Mouse (Mus musculus): Measurements from ENCODE around the gene Ddx25. TPM values are rescaled to one million over a fixed set of nuclear protein-coding genes. Genes with fewer than 3 reads are reported as not detected.

The Ddx25 gene
- total RNA-seq, 1 experiment: 1.8 TPM

- Histone ChIP-seq H3K27ac (ENCODE audit: insufficient read depth, low read depth, low read length, poor library complexity, severe bottlenecking) (no peak overlapping the region), H3K4me1 (ENCODE audit: control insufficient read depth in 2 of 2, insufficient read depth in 2 of 2, low read length in 2 of 2, poor library complexity in 1 of 2) (no peaks in the 10 kb centered on the region), H3K4me3 (ENCODE audit: insufficient read depth in 1 of 2, low read depth in 1 of 2, low read length in 2 of 2, poor library complexity in 1 of 2, severe bottlenecking in 1 of 2) (no peak overlapping the region), H3K36me3 (ENCODE audit: control insufficient read depth, insufficient read depth, low read length, poor library complexity, severe bottlenecking) (no peaks in the 10 kb centered on the region), H3K9ac (ENCODE audit: insufficient read depth, low read depth, low read length, poor library complexity, severe bottlenecking) (no peak overlapping the region), H3K9me3 (ENCODE audit: control insufficient read depth, insufficient read depth, low read depth, low read length) (no peaks in the 10 kb centered on the region)
- in situ Hi-C loops (cut with MboI; ENCODE audit: low sequenced_read_pairs in 2 of 2, unreplicated experiment in 2 of 2): loop anchor here (5.0 to 10.0 kb wide), 2 partner anchors 254 to 257 kb away; no protein-coding TSS in a partner anchor
- DNase-seq (ENCODE audit: low read depth, low spot score): no peak
- TF ChIP-seq MAFK (IDR thresholded peaks at IDR 0.05; ENCODE audit: insufficient read depth, low read depth, low read length) (no peak), CHD2 (IDR thresholded peaks at IDR 0.05; ENCODE audit: low read depth, low read length) (no peak), ZC3H11A (IDR thresholded peaks at IDR 0.05; ENCODE audit: borderline replicate concordance, low read depth, low read length) (no peak), HCFC1 (IDR thresholded peaks at IDR 0.05; ENCODE audit: borderline replicate concordance, insufficient read depth, low read length) (no peak), ZNF384 (IDR thresholded peaks at IDR 0.05; ENCODE audit: low read depth, low read length) (no peak)
Measured at GRCm38 (mm10) chr9:35539001-35539750, 19.2 kb downstream of the Ddx25 start.

GRCm38 (mm10) chr9:35535876-35536275, 22.5 kb downstream of the Ddx25 start:
- DNase-seq (ENCODE audit: low read depth, low spot score): no peak
- no peak overlapping the region for H3K9ac ChIP-seq (ENCODE audit: insufficient read depth, low read depth, low read length, poor library complexity, severe bottlenecking)
- in situ Hi-C loops (cut with MboI; ENCODE audit: low sequenced_read_pairs in 2 of 2, unreplicated experiment in 2 of 2): loop anchor here (5.0 to 10.0 kb wide), 2 partner anchors 251 to 254 kb away; no protein-coding TSS in a partner anchor
- H3K4me3 ChIP-seq (ENCODE audit: insufficient read depth in 1 of 2, low read depth in 1 of 2, low read length in 2 of 2, poor library complexity in 1 of 2, severe bottlenecking in 1 of 2): no peak overlapping the region
- TF ChIP-seq HCFC1 (IDR thresholded peaks at IDR 0.05; ENCODE audit: borderline replicate concordance, insufficient read depth, low read length) (no peak), MAFK (IDR thresholded peaks at IDR 0.05; ENCODE audit: insufficient read depth, low read depth, low read length) (no peak), CHD2 (IDR thresholded peaks at IDR 0.05; ENCODE audit: low read depth, low read length) (no peak), ZC3H11A (IDR thresholded peaks at IDR 0.05; ENCODE audit: borderline replicate concordance, low read depth, low read length) (no peak), ZNF384 (IDR thresholded peaks at IDR 0.05; ENCODE audit: low read depth, low read length) (no peak)
- no peaks in the 10 kb centered on the region for H3K4me1 ChIP-seq (ENCODE audit: control insufficient read depth in 2 of 2, insufficient read depth in 2 of 2, low read length in 2 of 2, poor library complexity in 1 of 2)
- no peak overlapping the region for H3K27ac ChIP-seq (ENCODE audit: insufficient read depth, low read depth, low read length, poor library complexity, severe bottlenecking)
- H3K9me3 ChIP-seq (ENCODE audit: control insufficient read depth, insufficient read depth, low read depth, low read length): no peaks in the 10 kb centered on the region
- no peaks in the 10 kb centered on the region for H3K36me3 ChIP-seq (ENCODE audit: control insufficient read depth, insufficient read depth, low read length, poor library complexity, severe bottlenecking)

- H3K9me3 ChIP-seq (ENCODE audit: control insufficient read depth, insufficient read depth, low read depth, low read length): no peaks in the 10 kb centered on the region
- no peak overlapping the region for H3K9ac ChIP-seq (ENCODE audit: insufficient read depth, low read depth, low read length, poor library complexity, severe bottlenecking)
- peak; percentile 60 for DNase-seq (ENCODE audit: low read depth, low spot score)
- no peak overlapping the region for H3K27ac ChIP-seq (ENCODE audit: insufficient read depth, low read depth, low read length, poor library complexity, severe bottlenecking)
- no peaks in the 10 kb centered on the region for H3K36me3 ChIP-seq (ENCODE audit: control insufficient read depth, insufficient read depth, low read length, poor library complexity, severe bottlenecking)
- no peaks in the 10 kb centered on the region for H3K4me1 ChIP-seq (ENCODE audit: control insufficient read depth in 2 of 2, insufficient read depth in 2 of 2, low read length in 2 of 2, poor library complexity in 1 of 2)
- H3K4me3 ChIP-seq (ENCODE audit: insufficient read depth in 1 of 2, low read depth in 1 of 2, low read length in 2 of 2, poor library complexity in 1 of 2, severe bottlenecking in 1 of 2): no peak overlapping the region
- TF ChIP-seq ZC3H11A (IDR thresholded peaks at IDR 0.05; ENCODE audit: borderline replicate concordance, low read depth, low read length) (peak; percentile 75; the same call in 1 of the 2 replicates), MAFK (IDR thresholded peaks at IDR 0.05; ENCODE audit: insufficient read depth, low read depth, low read length) (no peak)
- in situ Hi-C loops (cut with MboI; ENCODE audit: low sequenced_read_pairs in 2 of 2, unreplicated experiment in 2 of 2): loop anchor here (5.0 to 10.0 kb wide), 2 partner anchors 250 to 253 kb away; no protein-coding TSS in a partner anchor
Measured at GRCm38 (mm10) chr9:35535110-35535509, 23.2 kb downstream of the Ddx25 start.

DNA sequence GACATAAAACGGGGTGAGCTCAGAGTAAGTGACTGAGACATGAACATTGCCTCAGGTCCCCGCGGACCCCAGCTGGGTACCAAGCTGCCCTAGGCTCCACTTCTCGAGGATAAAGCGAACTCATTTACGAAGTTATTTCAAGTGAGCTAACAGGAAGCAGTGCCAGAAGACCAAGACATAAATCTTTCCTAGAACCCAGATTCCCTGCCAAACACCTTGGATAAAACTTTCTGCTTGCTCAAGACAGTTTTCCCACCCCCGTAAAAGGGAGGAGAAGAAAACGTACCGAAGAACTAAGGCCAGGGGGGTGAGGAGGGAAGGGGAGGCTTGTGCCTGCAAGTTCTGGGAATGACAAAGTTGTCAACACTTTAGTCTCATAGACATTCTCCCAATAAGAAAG, 25.1 kb downstream of the Ddx25 start:
- Histone ChIP-seq H3K9ac (ENCODE audit: insufficient read depth, low read depth, low read length, poor library complexity, severe bottlenecking) (no peak overlapping the region), H3K27ac (ENCODE audit: insufficient read depth, low read depth, low read length, poor library complexity, severe bottlenecking) (no peak overlapping the region), H3K4me3 (ENCODE audit: insufficient read depth in 1 of 2, low read depth in 1 of 2, low read length in 2 of 2, poor library complexity in 1 of 2, severe bottlenecking in 1 of 2) (no peak overlapping the region), H3K9me3 (ENCODE audit: control insufficient read depth, insufficient read depth, low read depth, low read length) (no peaks in the 10 kb centered on the region), H3K4me1 (ENCODE audit: control insufficient read depth in 2 of 2, insufficient read depth in 2 of 2, low read length in 2 of 2, poor library complexity in 1 of 2) (no peaks in the 10 kb centered on the region), H3K36me3 (ENCODE audit: control insufficient read depth, insufficient read depth, low read length, poor library complexity, severe bottlenecking) (no peaks in the 10 kb centered on the region)
- TF ChIP-seq ZC3H11A (IDR thresholded peaks at IDR 0.05; ENCODE audit: borderline replicate concordance, low read depth, low read length) (no peak), MAFK (IDR thresholded peaks at IDR 0.05; ENCODE audit: insufficient read depth, low read depth, low read length) (no peak), HCFC1 (IDR thresholded peaks at IDR 0.05; ENCODE audit: borderline replicate concordance, insufficient read depth, low read length) (no peak), ZNF384 (IDR thresholded peaks at IDR 0.05; ENCODE audit: low read depth, low read length) (no peak), CHD2 (IDR thresholded peaks at IDR 0.05; ENCODE audit: low read depth, low read length) (no peak)
- in situ Hi-C loops (cut with MboI; ENCODE audit: low sequenced_read_pairs in 2 of 2, unreplicated experiment in 2 of 2): loop anchor here in 1 of 2 experiments (10.0 kb wide), 1 partner anchor 248 kb away; no protein-coding TSS in a partner anchor
- no peak for DNase-seq (ENCODE audit: low read depth, low spot score)

Data from ES-E14 (cell line).